Mouse (Mus musculus): ENCODE measurements around the gene Klhl6. TPM values are rescaled to one million over a fixed set of nuclear protein-coding genes. Genes with fewer than 3 reads are reported as not detected.

Gene Klhl6
- total RNA-seq, 2 experiments from 2014 or later: 6.5 to 6.8 TPM

DNA sequence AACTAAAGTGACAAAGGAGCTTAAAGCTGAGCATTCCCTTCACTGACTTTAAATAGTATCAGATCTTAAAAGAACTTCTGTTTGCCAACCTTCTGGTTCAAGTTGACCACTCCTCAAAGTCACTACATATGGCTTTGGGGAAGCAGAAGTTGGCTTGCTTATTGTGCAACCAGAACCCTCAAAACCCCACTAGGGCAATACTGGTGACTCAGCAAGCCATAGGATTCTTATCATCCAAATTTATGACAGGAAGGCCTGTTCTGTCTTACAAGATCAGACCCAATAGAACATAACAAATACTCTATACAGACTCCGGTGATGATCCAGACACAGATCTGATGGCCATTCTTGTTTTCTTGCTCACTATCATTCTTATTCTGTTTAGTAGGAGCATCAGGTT, 9.4 kb downstream of the Klhl6 start:
- intact Hi-C loops (cut with DNase I): loop anchor here (5.0 kb wide), 1 partner anchor 66 kb away; no protein-coding TSS in a partner anchor
- DNase-seq: no peak

- intact Hi-C loops (cut with DNase I): loop anchor here (5.0 kb wide), 1 partner anchor 66 kb away; no protein-coding TSS in a partner anchor
- no peak for DNase-seq
Observed at GRCm38 (mm10) chr16:19972736-19973350, 10.0 kb downstream of the Klhl6 start.

DNA sequence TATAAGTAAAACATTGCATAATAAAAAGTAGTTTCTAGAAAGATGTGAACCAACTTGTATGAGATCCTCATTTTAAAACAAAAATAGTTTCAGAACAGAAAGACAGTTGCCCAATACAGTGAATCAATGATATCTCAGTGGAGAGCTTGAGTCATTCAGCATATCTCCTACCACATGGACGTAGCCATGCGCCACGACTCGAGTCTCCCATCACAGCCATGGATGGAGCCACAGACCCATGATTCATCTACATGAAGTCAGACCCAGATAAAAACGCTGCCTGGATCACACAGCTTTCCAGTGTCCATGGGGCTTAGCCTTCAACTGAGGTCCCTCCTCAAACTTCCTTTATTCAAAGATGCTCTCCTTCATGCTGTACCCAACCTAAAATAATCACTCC, 13.3 kb downstream of the Klhl6 start:
- no peak for DNase-seq
- intact Hi-C loops (cut with DNase I): no loop called here

GRCm38 (mm10) chr16:19968666-19969065, 14.2 kb downstream of the Klhl6 start:
- intact Hi-C loops (cut with DNase I): no loop called here
- DNase-seq: no peak

- intact Hi-C loops (cut with DNase I): no loop called here
- DNase-seq: no peak
Observed at GRCm38 (mm10) chr16:19967897-19968392, 14.9 kb downstream of the Klhl6 start.

DNA sequence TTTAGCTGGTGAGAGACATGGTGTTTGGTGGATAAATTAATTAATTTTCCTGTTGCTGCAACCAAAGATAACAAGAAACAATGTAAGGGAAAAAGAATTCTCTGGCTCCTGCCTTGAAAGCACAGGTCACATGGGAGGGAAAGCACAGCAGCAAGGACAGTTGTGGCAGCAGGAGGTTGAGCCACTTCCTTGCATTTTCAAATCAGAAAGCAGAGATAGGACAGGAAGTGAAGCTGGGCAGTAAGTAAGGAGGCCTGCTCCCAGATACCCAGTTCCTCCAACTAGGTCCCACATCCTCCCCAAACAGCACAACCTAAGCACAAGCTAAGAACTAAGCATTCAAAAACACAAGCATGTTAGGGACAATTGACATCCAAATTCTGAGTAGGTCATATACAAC, 15.9 kb downstream of the Klhl6 start:
- intact Hi-C loops (cut with DNase I): no loop called here
- no peak for DNase-seq

GRCm38 (mm10) chr16:19966437-19966836, 16.4 kb downstream of the Klhl6 start:
- no peak for DNase-seq
- intact Hi-C loops (cut with DNase I): no loop called here

DNA sequence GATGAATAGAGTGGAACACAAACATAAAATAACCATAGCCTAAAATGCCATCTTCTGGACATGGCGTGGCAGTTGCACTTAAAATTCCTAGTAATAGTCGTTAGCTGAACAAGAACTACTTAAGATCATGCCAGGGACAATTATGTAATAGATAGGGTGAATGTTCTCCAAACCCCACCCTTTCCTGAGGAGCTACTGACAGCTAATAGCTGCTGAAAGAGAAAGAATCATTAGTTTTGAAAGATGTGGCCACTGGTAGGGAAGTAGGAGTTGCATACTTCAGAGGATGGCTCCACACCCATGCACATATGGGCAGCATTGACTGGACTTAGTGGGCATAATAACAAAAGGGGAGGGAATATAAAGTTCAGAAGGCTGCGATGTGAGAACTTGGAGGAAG, 19.9 kb downstream of the Klhl6 start:
- DNase-seq: no peak
- intact Hi-C loops (cut with DNase I): no loop called here

DNA sequence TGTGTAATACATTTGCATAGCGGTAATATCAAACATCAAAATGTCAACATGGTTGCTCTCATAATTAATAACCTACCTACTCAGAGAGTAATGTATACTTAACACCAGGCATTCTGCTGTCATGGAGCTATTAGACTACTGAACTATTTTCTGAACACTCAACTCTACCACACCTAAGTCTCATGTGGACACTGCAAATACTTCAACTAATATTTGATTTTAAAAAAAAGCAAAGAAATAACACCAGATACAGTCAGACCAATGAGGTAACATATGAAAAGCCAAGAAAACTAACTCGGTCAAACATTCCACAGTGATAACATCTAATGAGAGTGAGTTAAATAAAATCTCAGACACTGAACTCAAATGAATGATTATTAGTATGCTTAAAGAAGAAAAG, 21.8 kb downstream of the Klhl6 start:
- intact Hi-C loops (cut with DNase I): no loop called here
- no peak for DNase-seq

DNA sequence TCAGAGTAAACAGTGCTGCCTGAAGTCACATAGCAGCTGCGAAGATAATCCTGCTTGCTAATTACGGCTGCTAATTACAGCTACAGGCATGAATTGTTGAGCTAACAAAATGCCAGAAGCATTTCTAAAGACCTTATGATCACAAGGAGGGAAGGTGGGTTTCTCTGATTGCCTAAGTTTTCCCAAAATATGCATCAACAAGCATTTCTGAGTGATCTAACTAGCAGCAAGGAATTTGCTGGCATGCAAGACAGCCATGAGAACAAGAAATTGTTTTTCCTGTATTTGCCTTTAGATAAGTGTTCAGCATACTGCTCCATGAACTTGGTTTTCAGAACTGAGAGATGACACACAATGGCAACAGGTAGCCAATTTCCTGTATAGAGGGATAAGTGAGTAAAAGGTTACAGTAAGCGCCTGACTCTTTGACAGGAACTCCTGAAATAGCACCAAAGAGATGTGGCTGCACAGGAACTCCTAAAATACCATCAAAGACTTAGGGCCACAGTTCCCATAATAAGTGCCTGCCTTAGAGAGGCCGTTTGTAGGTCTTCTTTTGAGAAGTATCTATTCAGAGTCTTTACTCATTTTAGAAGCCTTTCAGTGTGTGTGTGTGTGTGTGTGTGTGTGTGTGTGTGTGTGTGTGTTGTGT, 22.3 kb downstream of the Klhl6 start:
- DNase-seq: no peak

DNA sequence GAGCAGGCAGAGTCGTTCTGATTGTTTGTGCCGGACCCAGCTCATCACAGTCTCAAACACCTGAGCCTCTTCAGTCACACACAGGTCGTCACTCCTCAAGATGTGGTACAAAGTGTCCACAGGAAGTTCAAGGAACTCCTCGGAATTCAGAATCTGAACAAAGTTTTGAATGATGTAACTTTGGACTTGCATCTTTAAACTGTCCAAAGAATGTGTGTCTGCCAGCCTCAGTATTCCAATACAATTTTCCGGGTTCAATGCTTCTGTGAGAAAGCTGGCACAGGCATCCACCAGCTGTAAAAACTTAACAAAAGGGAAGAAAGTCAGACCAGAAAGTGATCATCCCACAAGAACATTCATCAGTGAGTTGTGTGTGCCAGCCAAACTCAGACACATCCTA, 25.8 kb downstream of the Klhl6 start:
- intact Hi-C loops (cut with DNase I): no loop called here
- DNase-seq: no peak

More for the DNA sequence above, 22.3 kb downstream of the Klhl6 start:
- intact Hi-C loops (cut with DNase I): no loop called here

- intact Hi-C loops (cut with DNase I): no loop called here
- DNase-seq: no peak
Observed at GRCm38 (mm10) chr16:19947336-19947735, 35.5 kb downstream of the Klhl6 start.

DNA sequence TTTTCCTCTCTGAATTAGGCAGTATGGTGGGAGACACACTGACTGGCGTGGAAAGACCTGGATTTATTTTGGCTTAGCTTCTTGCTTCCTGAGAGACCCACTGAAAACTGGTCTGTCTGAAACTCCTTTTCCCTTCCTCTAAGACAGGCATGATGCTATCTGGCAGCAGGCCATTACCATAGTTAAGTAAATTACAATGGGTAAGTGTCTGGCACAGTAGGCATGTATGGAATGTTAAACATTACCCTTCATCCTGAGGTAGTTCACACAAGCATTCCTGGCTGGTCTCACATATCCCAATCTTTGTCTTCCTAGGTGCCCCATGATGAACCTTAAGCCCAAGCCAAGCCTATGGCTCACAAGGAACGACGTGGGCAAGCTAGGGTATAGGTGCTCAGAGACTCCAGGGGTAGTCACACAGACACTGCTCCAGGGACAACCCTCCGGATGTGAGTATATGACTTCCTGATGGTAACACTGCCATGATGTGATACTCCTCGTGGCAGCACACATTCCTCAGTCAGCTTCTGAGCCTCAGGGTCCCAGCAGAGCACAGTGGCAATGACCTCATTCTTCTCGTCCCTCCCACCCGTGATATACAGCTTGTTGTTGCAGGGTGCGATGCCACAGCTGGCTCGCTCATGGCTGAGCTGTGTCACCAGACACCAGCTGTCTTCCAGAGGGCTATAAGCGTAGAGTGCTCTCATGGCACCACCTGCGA, 36.1 kb downstream of the Klhl6 start:
- no peak for DNase-seq
- intact Hi-C loops (cut with DNase I): no loop called here

- intact Hi-C loops (cut with DNase I): no loop called here
- DNase-seq: no peak
Observed at GRCm38 (mm10) chr16:19920823-19921222, 62.0 kb downstream of the Klhl6 start.

DNA sequence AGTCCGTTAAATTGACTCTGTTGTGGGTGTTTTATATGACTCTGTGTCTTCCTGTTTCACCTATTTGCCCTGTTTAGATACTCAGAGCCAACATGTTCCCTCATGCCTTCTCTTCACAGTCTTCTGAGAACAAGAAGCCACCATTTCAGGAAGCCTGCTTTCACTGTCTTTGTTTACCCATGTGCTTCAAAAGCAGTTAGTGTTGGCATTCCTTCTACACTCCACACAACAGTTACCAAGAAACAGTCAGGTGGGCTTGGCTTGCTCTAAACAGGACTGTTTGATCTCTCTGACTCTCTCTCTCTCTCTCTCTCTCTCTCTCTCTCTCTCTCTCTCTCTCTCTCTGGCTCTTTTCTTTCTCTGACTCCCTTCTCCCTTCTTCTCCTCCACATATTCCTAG, 64.6 kb downstream of the Klhl6 start:
- intact Hi-C loops (cut with DNase I): no loop called here
- DNase-seq: no peak

DNA sequence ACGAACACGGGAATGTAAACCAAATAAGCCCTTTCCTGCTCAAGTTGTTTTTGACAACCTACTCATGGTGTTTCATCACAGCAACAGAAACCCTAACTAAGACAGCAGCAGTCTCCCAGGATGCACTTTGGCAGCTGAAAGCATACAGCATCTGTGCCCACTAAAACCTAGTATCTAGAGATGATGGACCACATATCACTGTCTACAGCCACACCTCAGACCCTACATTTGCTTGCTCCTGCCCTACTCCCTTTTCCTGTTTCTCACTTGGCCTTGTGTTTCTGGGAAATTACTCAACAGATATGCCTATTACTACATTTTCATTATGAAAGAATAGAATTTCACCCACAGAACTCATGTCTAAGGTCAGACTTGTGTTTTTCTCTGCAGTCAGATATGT, 70.3 kb downstream of the Klhl6 start:
- intact Hi-C loops (cut with DNase I): no loop called here
- no peak for DNase-seq

- intact Hi-C loops (cut with DNase I): loop anchor here (5.0 kb wide), 2 partner anchors 64 to 189 kb away; partner anchors contain the start of gene Klhl24
- no peak for DNase-seq
Observed at GRCm38 (mm10) chr16:19908291-19908690, 74.5 kb downstream of the Klhl6 start.

DNA sequence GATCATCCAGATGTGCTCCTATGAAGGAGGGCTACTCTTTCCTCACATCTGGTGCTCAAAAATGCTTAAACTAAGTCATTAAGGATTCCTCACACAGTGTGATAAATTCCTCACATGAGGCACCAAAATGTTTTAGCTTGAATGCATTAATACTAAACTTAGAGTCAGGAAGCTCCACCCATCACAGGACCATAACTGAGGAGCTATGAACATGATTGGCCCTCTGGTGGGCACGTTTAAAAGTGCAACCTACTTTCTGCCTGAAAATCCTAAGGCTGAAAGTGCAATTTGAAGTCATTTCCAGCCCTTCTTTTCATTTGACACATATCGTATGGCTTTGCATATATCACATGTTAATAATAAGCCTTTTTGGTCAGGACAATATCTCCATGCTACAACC, 75.7 kb downstream of the Klhl6 start:
- peak; percentile 40 to 62 for DNase-seq
- intact Hi-C loops (cut with DNase I): loop anchor here (5.0 kb wide), 2 partner anchors 65 to 190 kb away; partner anchors contain the start of gene Klhl24

DNA sequence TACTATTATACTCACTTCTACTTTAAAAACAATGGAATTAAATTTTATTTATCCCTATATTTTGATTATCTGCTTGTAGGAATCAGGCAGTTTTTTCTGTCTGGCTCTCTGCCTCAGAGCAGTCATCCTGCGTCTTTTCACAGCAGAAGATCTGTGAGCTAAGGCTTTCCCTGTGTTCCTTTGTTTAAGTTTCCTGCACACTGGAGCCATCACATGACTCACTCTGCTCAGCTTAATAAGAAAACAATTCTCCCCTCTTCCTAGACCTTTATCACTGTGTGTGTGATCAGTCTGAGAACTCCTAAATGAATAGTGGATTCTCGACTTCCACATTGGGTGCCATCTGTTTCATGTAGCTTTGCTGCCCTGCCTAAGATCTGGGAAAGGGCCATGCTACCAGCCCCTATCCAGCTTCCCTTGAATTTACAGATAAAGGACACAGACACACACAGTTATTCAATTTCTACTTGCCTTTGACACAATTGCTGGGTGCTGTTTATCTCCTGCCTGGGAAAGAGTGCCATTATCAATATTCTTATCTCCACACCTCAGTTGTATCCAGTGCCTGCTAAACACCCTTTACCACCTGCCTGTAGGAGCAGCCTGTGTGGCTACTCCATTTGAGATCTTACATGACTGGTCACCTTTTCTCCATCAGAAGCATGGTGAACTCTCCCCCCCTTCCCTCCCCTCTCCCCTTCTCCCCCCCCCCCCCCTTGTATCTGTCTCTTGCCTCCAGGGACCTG, 77.9 kb downstream of the Klhl6 start:
- DNase-seq: no peak
- intact Hi-C loops (cut with DNase I): loop anchor here (5.0 kb wide), 2 partner anchors 67 to 192 kb away; partner anchors contain the start of gene Klhl24

DNA sequence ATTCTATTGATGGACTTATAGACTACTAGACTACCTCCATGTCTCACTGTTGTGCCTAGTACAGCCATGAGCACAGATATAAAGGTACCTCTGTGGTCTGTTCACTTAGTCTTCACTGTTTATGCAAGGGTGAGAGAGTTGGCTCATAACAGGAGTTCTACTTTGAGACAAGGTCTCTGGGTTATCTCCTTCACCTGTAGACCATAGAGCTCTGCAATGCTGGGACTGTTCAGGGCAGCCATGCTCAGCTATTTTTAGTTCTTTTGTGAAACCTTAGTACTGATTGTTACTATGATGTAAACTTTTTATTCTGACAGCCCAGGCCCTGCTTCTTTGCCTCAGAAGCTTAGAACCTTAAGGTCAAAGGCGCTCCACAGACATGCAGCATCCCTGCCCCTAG, 79.0 kb downstream of the Klhl6 start:
- intact Hi-C loops (cut with DNase I): no loop called here
- DNase-seq: no peak
